Mouse (Mus musculus) cerebellum, adult 11 months (tissue): ENCODE results near the gene Sipa1l3.

Experiments used
- DNase-seq: peaks from one replicate; pipeline ENCODE4 v3.0.0; 2022

The Sipa1l3 gene

GRCm38 (mm10) chr7:29480183-29480582, 38.3 kb downstream of the Sipa1l3 start:
- DNase-seq = no peak

- DNase-seq = no peak
Measured at GRCm38 (mm10) chr7:29475005-29475404, 43.4 kb downstream of the Sipa1l3 start.

- no peak for DNase-seq
Measured at GRCm38 (mm10) chr7:29471309-29471708, 47.1 kb downstream of the Sipa1l3 start.

- DNase-seq = no peak
Measured at GRCm38 (mm10) chr7:29469602-29470344, 48.7 kb downstream of the Sipa1l3 start.

GRCm38 (mm10) chr7:29468593-29468992, 49.8 kb downstream of the Sipa1l3 start:
- no peak for DNase-seq

- no peak for DNase-seq
Measured at GRCm38 (mm10) chr7:29466585-29466984, 51.9 kb downstream of the Sipa1l3 start.

- no peak for DNase-seq
Measured at GRCm38 (mm10) chr7:29465736-29466135, 52.7 kb downstream of the Sipa1l3 start.

GRCm38 (mm10) chr7:29462820-29463219, 55.6 kb downstream of the Sipa1l3 start:
- DNase-seq = no peak

- no peak for DNase-seq
Measured at GRCm38 (mm10) chr7:29462178-29462577, 56.3 kb downstream of the Sipa1l3 start.

GRCm38 (mm10) chr7:29461557-29461956, 56.9 kb downstream of the Sipa1l3 start:
- DNase-seq = no peak

- peak; percentile 57 for DNase-seq
Measured at GRCm38 (mm10) chr7:29458889-29459740, 59.3 kb downstream of the Sipa1l3 start.

GRCm38 (mm10) chr7:29457772-29458171, 60.7 kb downstream of the Sipa1l3 start:
- DNase-seq = no peak

GRCm38 (mm10) chr7:29456716-29457115, 61.7 kb downstream of the Sipa1l3 start:
- DNase-seq = no peak

- no peak for DNase-seq
Measured at GRCm38 (mm10) chr7:29455591-29455990, 62.9 kb downstream of the Sipa1l3 start.

- no peak for DNase-seq
Measured at GRCm38 (mm10) chr7:29454965-29455364, 63.5 kb downstream of the Sipa1l3 start.

- DNase-seq = peak; percentile 43
Measured at GRCm38 (mm10) chr7:29452991-29453741, 65.3 kb downstream of the Sipa1l3 start.

- no peak for DNase-seq
Measured at GRCm38 (mm10) chr7:29452381-29452780, 66.1 kb downstream of the Sipa1l3 start.

- DNase-seq = no peak
Measured at GRCm38 (mm10) chr7:29450175-29450574, 68.3 kb downstream of the Sipa1l3 start.

- no peak for DNase-seq
Measured at GRCm38 (mm10) chr7:29448830-29449229, 69.6 kb downstream of the Sipa1l3 start.

GRCm38 (mm10) chr7:29447147-29447829, 71.2 kb downstream of the Sipa1l3 start:
- DNase-seq = no peak

- no peak for DNase-seq
Measured at GRCm38 (mm10) chr7:29446156-29446555, 72.3 kb downstream of the Sipa1l3 start.

GRCm38 (mm10) chr7:29444527-29444926, 73.9 kb downstream of the Sipa1l3 start:
- no peak for DNase-seq

- DNase-seq = no peak
Measured at GRCm38 (mm10) chr7:29444070-29444469, 74.4 kb downstream of the Sipa1l3 start.
